Mouse (Mus musculus) ES-E14 (cell line): Measurements from ENCODE around the gene Mt3.

ENCODE experiments used
- CHD2 ChIP-seq: IDR thresholded peaks from 2 replicates; pipeline ENCODE4 v1.6.1; 2014; ENCODE audit warnings: mild to moderate bottlenecking, low read depth, low read length, inconsistent platforms
- HCFC1 ChIP-seq: IDR thresholded peaks from 2 replicates; pipeline ENCODE4 v1.6.1; 2012; ENCODE audit warnings: low read length, inconsistent platforms, borderline replicate concordance; ENCODE audit not compliant: insufficient read depth
- MAFK ChIP-seq: IDR thresholded peaks from 2 replicates; pipeline ENCODE4 v1.6.1; 2014; ENCODE audit warnings: mild to moderate bottlenecking, low read depth, low read length, inconsistent platforms; ENCODE audit not compliant: insufficient read depth
- ZC3H11A ChIP-seq: IDR thresholded peaks from 2 replicates; pipeline ENCODE4 v1.6.1; 2012; ENCODE audit warnings: low read depth, mild to moderate bottlenecking, inconsistent platforms, low read length, borderline replicate concordance
- ZNF384 ChIP-seq: IDR thresholded peaks from 2 replicates; pipeline ENCODE4 v1.6.1; 2012; ENCODE audit warnings: low read depth, low read length, inconsistent platforms

- TF ChIP-seq ZC3H11A (no peak), MAFK (no peak), ZNF384 (no peak), CHD2 (no peak), HCFC1 (no peak)
Observed at GRCm38 (mm10) chr8:94192926-94193325, 40.5 kb downstream of the Mt3 start.
